Comparison of ENCODE assay signal across 8 mouse cellular contexts in the genomic region with DNA sequence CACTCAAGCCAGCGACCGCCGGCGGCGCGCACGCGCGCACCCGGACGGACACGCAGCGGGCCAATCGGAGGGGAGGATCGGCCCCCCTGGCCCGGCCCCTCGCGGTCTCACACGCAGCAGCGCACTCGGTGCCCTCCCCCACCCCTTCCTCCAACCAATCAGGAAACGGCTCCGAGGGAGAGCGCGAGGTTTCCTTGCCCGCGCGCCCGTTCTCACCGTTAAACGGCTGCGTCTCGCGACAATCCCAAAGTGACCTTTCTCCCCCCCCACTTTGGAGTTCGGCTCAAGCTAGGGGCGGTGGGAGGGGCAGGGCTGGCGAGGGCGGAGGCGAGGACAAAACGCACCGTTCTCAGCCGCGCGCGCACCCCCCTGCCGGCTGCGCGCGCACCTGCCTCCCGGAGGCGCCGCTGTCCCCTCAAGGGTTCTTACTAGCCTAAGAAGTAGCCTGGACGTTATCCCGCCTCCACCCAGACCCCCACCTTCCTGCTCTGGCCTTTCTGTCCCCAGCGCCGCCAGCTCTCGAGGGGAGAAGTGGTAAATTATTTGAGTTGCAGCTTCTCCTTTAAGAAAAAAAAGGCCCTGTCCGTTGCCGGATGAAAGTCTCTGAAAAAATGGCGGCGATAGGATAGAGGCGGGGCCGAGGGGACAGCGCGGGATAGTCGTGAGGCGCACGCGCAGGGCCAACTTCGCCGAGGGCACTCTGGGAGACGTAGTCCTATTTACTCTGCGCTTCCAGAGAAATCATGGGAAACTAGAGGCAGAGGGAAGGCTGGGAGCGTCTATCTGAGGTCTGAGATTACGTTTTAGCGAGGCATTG. TPM values are rescaled to one million over a fixed set of nuclear protein-coding genes. Genes with fewer than 3 reads are reported as not detected.
DNase-seq lines count a peak whose midpoint lies in the region; ATAC-seq lines count a peak whose summit lies in the region.

A gene (minus strand): TSS at position 616 of the 817 bp plus-strand sequence.
A gene (plus strand): TSS at position 683 of the 817 bp plus-strand sequence.

- DNase-seq in adipocyte (ENCODE audit: low spot score) = peak; percentile 100
- peak; percentile 98 for DNase-seq in embryo, embryonic 10 days (ENCODE audit: low spot score)
- DNase-seq in gastrocnemius, postnatal 10 days = peak; percentile 94
- DNase-seq in induced T-regulatory cell, adult 2 months (ENCODE audit: low read depth) = peak; percentile 98
- DNase-seq in left cerebral cortex, adult 9 months (ENCODE audit: low spot score in 2 of 2) = peak; percentile 98 to 99
- peak; percentile 98 for DNase-seq in right cerebral cortex, postnatal 14 days
- DNase-seq in urinary bladder, postnatal 36 days (ENCODE audit: low spot score in 2 of 2) = peak; percentile 91 to 96

- ATAC-seq in megakaryocyte progenitor cell, adult 5-6 weeks (replicated peaks; ENCODE audit: poor library complexity) = peak; percentile 67

RNA-seq across cellular contexts. Expression of the first gene that starts in this region (rescaled TPM):
- 10 to 100 TPM; 68.7 to 69.4 TPM for total RNA-seq in gastrocnemius, postnatal 10 days (2021)
- 70.4 and 79.9 TPM in 2 replicates for total RNA-seq in megakaryocyte progenitor cell, adult 5-6 weeks (2015)
- total RNA-seq in megakaryocyte progenitor cell, adult 5-6 weeks (2017) = 85.2 and 92.8 TPM in 2 replicates

RNA-seq across cellular contexts. Expression of the second gene that starts in this region (rescaled TPM):
- 1 to 10 TPM in 1 of 2 experiments, under 1 TPM in 1; 0.85 to 1.1 TPM for total RNA-seq in gastrocnemius, postnatal 10 days (2021)
- 4.6 and 9.2 TPM in 2 replicates for total RNA-seq in megakaryocyte progenitor cell, adult 5-6 weeks (2015)
- total RNA-seq in megakaryocyte progenitor cell, adult 5-6 weeks (2017) = 5.1 and 6.2 TPM in 2 replicates

Comparison
In these comparisons a context has a peak if more than half of its experiments do, and no peak if none do; other contexts are left out.
1. Peak in every context shown above with its lines: DNase-seq and ATAC-seq.